Mouse (Mus musculus): ENCODE results near the gene Dusp15.

The Dusp15 gene

DNA sequence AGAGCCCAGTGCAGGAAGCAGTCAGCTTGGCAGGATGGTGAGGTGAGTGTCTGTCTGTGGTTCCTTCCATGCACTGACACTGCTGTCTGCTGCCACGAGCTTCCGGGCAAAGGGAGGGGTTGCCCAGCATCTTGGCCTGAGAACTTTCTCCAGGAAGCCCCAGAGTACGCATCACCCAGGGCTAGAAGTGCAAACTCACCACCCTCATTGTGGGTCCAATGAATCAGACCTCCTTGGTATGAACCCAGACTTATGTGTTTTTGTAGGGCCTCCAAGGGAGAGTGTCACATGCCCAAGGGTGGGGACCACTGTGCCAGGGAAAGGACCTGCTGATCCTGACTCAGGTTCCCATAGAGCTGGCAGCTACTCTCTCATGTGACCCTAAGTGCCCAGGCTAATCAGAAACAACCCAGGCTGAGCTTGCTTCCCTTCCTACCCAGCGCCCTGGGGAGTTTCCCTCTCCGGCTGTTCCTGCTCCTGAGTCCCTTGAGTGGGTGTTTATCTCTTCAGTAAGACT lies 47.3 kb downstream of the Dusp15 start:
- DNase-seq: no peak

DNA sequence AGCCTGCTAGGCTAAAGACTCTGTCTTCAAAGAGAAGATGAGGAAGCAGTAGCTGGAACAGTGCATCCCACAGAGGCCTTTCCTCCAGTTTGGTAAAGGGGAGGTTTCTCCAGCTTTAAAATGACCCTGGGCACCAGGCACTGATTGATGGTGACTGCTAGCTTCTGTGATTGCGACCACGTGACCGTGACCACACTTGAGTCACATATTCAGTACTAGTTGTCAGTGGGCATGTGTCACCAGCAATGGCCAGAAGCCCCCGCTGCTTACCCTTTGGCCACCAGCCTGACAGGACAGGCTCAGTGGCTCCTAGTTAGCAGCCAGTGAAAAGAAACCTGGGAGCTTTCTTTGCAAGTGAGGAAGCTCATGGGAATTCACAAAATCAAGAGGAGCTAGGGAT lies 47.9 kb downstream of the Dusp15 start:
- no peak for DNase-seq

DNA sequence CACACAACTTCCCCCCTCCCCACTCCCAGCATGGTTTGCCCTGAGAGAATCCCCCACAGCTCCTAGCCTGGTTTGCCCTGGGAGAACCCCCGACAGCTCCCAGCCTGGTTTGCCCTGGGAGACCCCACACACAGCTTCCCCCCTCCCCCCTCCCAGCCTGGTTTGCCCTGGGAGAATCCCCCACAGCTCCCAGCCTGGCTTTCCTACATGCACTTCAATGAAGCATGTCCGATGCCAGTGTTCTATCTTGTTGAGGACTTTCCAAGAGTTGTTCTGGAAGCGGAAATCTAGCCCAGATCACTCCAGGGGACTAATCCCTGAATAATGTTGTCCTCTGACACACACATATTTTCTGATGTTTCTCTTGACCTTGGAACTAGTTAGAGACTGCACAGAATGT lies 48.8 kb downstream of the Dusp15 start:
- DNase-seq: no peak

DNA sequence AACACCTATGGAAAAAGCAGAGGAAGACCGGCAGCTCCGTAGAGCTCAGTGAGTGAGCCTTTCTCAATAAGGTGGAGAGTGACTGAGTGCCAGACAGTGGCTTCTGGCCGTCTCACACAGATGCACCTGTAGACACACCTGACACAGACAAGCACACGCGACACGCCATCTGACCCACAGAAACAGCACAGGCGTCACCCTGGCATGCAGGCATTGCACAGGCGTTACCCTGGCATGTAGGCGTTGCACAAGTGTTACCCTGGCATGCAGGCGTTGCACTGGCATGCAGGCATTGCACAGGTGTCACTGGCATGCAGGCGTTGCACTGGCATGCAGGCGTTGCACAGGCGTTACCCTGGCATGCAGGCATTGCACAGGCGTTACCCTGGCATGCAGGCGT lies 50.2 kb downstream of the Dusp15 start:
- DNase-seq: no peak

DNA sequence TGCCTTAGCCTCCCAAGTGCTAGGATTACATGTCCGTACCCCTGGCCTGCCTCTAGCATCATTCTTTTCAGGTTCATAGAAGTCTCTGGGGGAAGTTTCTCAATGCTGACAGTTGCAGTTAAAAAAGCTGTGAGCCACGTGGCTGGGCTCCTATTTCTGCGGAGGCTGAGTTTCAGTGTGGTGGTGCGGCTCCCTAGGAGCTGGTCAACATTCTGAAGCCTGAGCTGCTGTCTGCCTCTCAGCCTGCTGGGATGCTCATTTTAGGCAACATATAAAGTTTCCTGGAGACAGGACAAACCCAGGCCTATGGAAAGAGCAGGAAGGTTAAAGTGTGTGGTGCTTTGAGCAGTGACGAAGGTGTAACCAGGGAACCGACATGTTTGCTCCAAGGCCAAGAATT lies 52.5 kb downstream of the Dusp15 start:
- no peak for DNase-seq

DNA sequence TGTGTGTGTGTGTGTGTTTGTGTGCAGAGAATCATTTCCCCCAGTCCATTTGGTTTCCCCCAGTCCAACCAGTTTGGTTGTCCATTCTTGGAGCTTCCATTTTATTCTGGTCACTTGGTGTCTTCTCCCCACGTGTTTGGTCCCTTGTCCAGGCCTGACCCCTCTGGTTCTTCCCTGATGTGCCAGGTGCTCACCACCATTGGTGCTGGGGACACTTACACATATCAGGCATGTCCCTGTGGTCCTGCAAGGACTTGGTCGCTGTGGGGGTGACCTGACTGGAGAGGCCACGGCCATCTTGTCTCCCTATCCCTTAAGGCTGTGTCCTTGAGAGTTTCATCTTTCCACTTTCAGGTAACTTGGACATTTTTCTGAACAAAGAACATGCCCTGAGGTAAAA lies 54.6 kb downstream of the Dusp15 start:
- no peak for DNase-seq

DNA sequence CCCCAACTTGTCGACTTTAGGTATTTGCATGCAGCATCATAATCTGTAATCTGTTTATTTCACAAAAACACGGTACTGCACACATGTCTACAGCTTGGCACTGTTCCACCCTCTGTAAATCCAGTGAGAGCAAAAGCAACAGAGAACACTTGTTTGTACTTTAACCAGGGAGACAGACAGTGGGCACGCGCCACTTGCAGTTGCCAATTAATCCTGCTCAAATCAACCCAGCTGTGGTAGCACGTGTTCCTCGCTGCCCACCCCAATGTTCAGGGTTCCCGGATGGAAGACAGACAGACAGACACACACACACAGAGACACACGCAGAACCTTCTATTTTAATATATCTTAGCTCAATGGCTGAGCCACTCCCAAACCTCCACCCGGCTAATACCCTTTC lies 55.7 kb downstream of the Dusp15 start:
- DNase-seq: no peak
